Mouse (Mus musculus) heart, embryonic 16.5 days (tissue): ENCODE measurements around the gene Iqschfp. TPM values are rescaled to one million over a fixed set of nuclear protein-coding genes. Genes with fewer than 3 reads are reported as not detected.

Source experiments
- ATAC-seq: fragments of 200-750 bp; cut with Nextera tagmentation; replicated peaks from 2 replicates; pipeline ENCODE4 v1.8.0; 2017; ENCODE audit warnings: moderate number of reproducible peaks; ENCODE audit not compliant: insufficient read depth, low FRiP score; ENCODE audit errors: extremely low read depth
- H3K27ac ChIP-seq: fragments of 300-500 bp; sonication (generic); 2 replicates; pipeline ENCODE4 v1.5.1; 2014; ENCODE audit warnings: mild to moderate bottlenecking, low read length, control low read depth, moderate library complexity
- H3K27me3 ChIP-seq: fragments of 300-500 bp; sonication (generic); 2 replicates; pipeline ENCODE4 v1.6.1; 2014; ENCODE audit warnings: low read length, mixed read lengths; ENCODE audit not compliant: control insufficient read depth, insufficient read depth
- H3K36me3 ChIP-seq: fragments of 300-500 bp; sonication (generic); 2 replicates; pipeline ENCODE4 v1.6.1; 2014; ENCODE audit not compliant: control insufficient read depth, insufficient read depth
- H3K4me1 ChIP-seq: fragments of 300-500 bp; sonication (generic); 2 replicates; pipeline ENCODE4 v1.6.1; 2014; ENCODE audit warnings: low read length, mixed read lengths; ENCODE audit not compliant: control insufficient read depth, insufficient read depth
- H3K4me2 ChIP-seq: fragments of 300-500 bp; sonication (generic); 2 replicates; pipeline ENCODE4 v1.6.1; 2014; ENCODE audit warnings: low read depth, mild to moderate bottlenecking, control low read depth, low read length
- H3K4me3 ChIP-seq: fragments of 300-500 bp; sonication (generic); 2 replicates; pipeline ENCODE4 v1.5.1; 2014; ENCODE audit warnings: mild to moderate bottlenecking, control low read depth, low read length
- H3K9ac ChIP-seq: fragments of 300-500 bp; sonication (generic); 2 replicates; pipeline ENCODE4 v1.6.1; 2014; ENCODE audit warnings: low read length, control low read depth
- H3K9me3 ChIP-seq: fragments of 300-500 bp; sonication (generic); replicated peaks from 2 replicates; pipeline ENCODE4 v1.6.1; 2016; ENCODE audit warnings: low read length; ENCODE audit not compliant: control insufficient read depth
- WGBS: fragments of 180-500 bp; shearing (Covaris S2); extraction: QIAGEN DNeasy Blood & Tissue Kit; methylation state at CpG from one replicate; pipeline ENCODE4 v1.1.7; 2014; 5-methylcytosine and 5-hydroxymethylcytosine counted together
- polyA plus RNA-seq: library from polyadenylated mRNA; unstranded; fragments of >200 nt; fragmentation: Nextera tagmentation; extraction: Ambion mirVana; gene quantifications from 2 replicates; pipeline ENCODE4 v1.2.1, GENCODE M21; 2015

The Iqschfp gene
- polyA plus RNA-seq, 1 experiment from 2014 or later = not detected

DNA sequence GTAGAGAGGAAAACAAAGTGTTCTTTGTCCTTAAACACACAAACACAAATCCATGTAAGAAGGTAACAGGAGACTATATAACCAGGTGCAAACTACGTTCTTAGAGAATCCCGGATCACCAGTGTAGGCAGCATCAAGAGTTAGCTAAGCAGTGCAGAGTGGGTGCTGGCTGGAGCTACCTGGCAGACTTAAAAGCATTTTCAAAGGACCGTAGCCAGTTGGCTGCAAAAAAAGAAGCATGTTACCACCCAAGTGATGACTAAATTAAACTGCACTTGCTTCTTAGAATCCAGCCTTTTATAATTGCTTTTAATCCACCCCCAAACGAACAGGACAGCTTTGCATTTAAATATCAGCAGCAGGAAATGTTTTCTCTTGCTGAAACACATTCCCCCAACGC, 574.6 kb downstream of the Iqschfp start:
- Histone ChIP-seq H3K4me1 (peaks cover 23% of the 10 kb centered on the region), H3K36me3 (no peaks in the 10 kb centered on the region), H3K9ac (no peak overlapping the region), H3K27me3 (no peaks in the 10 kb centered on the region), H3K4me2 (no peak overlapping the region), H3K4me3 (no peak overlapping the region), H3K27ac (no peak overlapping the region), H3K9me3 (no peaks in the 10 kb centered on the region)
- WGBS = 46% methylated on average over 5 of the region's 5 CpGs
- ATAC-seq = no peak

- Histone ChIP-seq H3K4me2 (peak overlapping the region; percentile 73), H3K9ac (peak overlapping the region; percentile 68), H3K4me3 (peak overlapping the region; percentile 58), H3K9me3 (no peaks in the 10 kb centered on the region), H3K27me3 (no peaks in the 10 kb centered on the region), H3K36me3 (no peaks in the 10 kb centered on the region), H3K27ac (peak overlapping the region; percentile 87), H3K4me1 (peaks cover 23% of the 10 kb centered on the region)
- ATAC-seq = peak; percentile 79; the same call in 1 of the 2 replicates
- 3% methylated on average over 10 of the region's 10 CpGs for WGBS
Measured at GRCm38 (mm10) chr3:68467941-68468687, 576.1 kb downstream of the Iqschfp start.

DNA sequence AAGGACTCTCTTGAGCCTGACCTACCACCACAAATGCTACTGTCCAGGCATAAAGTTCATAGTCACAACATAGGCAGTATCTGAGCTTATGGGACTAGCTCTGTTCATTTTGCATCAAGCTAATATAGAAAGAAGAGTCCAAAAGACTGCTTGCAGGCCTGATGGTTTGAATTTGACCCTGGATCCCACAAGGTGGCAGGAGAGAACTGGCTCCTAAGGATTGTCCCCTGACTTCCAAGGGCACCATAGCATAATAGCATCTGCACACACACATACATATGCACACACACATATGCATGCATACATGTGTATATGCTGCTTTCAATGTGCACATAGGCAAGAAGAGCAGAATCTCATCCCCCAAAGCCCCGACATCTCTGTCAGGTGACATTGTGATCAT, 577.6 kb downstream of the Iqschfp start:
- Histone ChIP-seq H3K36me3 (no peaks in the 10 kb centered on the region), H3K27me3 (no peaks in the 10 kb centered on the region), H3K9me3 (no peaks in the 10 kb centered on the region), H3K4me2 (peak overlapping the region; percentile 25; the same call in 1 of the 2 replicates), H3K4me3 (no peak overlapping the region), H3K27ac (no peak overlapping the region), H3K4me1 (peaks cover 23% of the 10 kb centered on the region), H3K9ac (no peak overlapping the region)
- 51% methylated on average over 1 of the region's 1 CpGs for WGBS
- no peak for ATAC-seq

DNA sequence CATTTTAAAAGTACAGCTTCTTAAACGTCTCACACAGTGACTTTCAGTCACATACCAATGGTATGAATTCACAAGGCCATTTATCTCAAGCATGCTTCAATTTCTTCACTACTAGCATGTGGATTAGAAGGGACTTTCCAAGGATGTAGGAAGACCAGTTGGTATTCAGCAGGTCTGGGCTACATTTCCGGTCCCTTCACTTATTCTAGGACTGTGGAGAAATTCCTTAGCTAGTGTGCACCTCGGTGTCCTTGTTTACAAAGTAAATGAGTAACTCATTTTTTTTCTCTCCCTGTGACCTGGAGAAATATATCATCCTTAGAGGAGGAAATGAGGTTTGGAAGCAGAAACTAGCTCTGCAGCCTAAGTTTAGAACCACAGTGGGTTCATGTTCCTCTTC, 578.0 kb downstream of the Iqschfp start:
- peak overlapping the region; percentile 25; the same call in 1 of the 2 replicates for H3K4me2 ChIP-seq
- WGBS = 27% methylated on average over 3 of the region's 3 CpGs
- ATAC-seq = no peak

DNA sequence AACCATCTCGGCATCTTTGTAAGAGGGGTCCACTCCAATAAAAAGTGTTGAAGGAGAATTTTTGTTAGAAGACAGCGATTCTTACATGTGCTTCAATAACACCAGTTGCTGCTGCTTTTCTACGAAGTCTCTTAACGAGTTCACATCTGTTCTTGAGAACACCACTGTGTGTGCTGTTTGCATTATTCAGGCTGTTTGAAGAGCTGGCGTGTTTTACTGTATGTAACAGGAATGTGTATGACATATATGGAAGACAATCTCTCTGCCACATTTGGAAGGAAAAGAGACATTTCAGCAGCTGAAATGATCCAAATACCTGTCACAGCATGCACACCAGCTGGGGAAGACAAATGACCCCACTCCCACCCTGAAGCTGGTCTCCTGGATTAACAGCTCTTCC, 578.6 kb downstream of the Iqschfp start:
- Histone ChIP-seq H3K9me3 (no peaks in the 10 kb centered on the region), H3K4me2 (no peak overlapping the region), H3K27ac (no peak overlapping the region; the same call in 1 of the 2 replicates), H3K4me1 (peaks cover 23% of the 10 kb centered on the region), H3K27me3 (no peaks in the 10 kb centered on the region), H3K36me3 (no peaks in the 10 kb centered on the region), H3K9ac (no peak overlapping the region), H3K4me3 (no peak overlapping the region)
- WGBS = 64% methylated on average over 5 of the region's 5 CpGs
- no peak for ATAC-seq

More for the DNA sequence above, 578.0 kb downstream of the Iqschfp start:
- H3K36me3 ChIP-seq = no peaks in the 10 kb centered on the region
- no peak overlapping the region for H3K4me3 ChIP-seq
- peaks cover 23% of the 10 kb centered on the region for H3K4me1 ChIP-seq
- no peaks in the 10 kb centered on the region for H3K9me3 ChIP-seq
- H3K27ac ChIP-seq = peak overlapping the region; percentile 29; the same call in 1 of the 2 replicates
- H3K27me3 ChIP-seq = no peaks in the 10 kb centered on the region
- no peak overlapping the region for H3K9ac ChIP-seq

GRCm38 (mm10) chr3:68476336-68476735, 584.3 kb downstream of the Iqschfp start:
- Histone ChIP-seq H3K4me1 (no peaks in the 10 kb centered on the region), H3K9me3 (no peaks in the 10 kb centered on the region), H3K4me2 (no peak overlapping the region), H3K27ac (no peak overlapping the region), H3K27me3 (no peaks in the 10 kb centered on the region), H3K36me3 (no peaks in the 10 kb centered on the region), H3K9ac (no peak overlapping the region), H3K4me3 (no peak overlapping the region)
- ATAC-seq = no peak
- WGBS = 85% methylated on average over 7 of the region's 7 CpGs

GRCm38 (mm10) chr3:68477478-68477877, 585.4 kb downstream of the Iqschfp start:
- H3K4me2 ChIP-seq = no peak overlapping the region
- H3K4me1 ChIP-seq = no peaks in the 10 kb centered on the region
- no peak overlapping the region for H3K27ac ChIP-seq
- H3K27me3 ChIP-seq = no peaks in the 10 kb centered on the region
- H3K4me3 ChIP-seq = no peak overlapping the region
- no peak overlapping the region for H3K9ac ChIP-seq
- ATAC-seq = no peak
- WGBS = 63% methylated on average over 2 of the region's 2 CpGs
- H3K36me3 ChIP-seq = no peaks in the 10 kb centered on the region
- H3K9me3 ChIP-seq = no peaks in the 10 kb centered on the region

DNA sequence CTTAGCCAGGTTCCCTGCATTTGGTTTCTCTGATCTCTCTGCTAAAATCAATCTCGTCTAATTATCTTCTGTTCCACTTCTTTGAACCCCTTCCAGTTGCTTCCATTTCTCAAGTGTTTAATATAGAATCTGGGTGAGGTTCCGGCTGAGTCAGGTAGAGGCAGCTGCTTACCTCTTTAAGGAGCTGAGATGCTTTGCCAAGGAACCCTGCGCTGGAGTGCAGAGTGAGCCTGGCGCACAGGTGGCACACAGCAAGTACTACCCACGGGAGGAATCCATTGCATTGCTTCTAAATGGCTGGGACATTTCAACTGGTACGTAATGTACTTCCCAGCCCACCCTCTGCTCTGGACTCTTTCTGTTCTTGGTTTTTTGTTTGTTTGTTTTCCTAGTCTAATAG, 587.2 kb downstream of the Iqschfp start:
- Histone ChIP-seq H3K27me3 (no peaks in the 10 kb centered on the region), H3K4me2 (no peak overlapping the region), H3K9ac (no peak overlapping the region), H3K9me3 (no peaks in the 10 kb centered on the region), H3K4me1 (no peaks in the 10 kb centered on the region), H3K27ac (no peak overlapping the region), H3K4me3 (no peak overlapping the region), H3K36me3 (no peaks in the 10 kb centered on the region)
- ATAC-seq = no peak
- WGBS = 83% methylated on average over 6 of the region's 6 CpGs

- no peak for ATAC-seq
- WGBS = 83% methylated on average over 3 of the region's 3 CpGs
Measured at GRCm38 (mm10) chr3:68483517-68483916, 591.5 kb downstream of the Iqschfp start.

More at GRCm38 (mm10) chr3:68483517-68483916, 591.5 kb downstream of the Iqschfp start:
- no peaks in the 10 kb centered on the region for H3K36me3 ChIP-seq
- no peak overlapping the region for H3K9ac ChIP-seq
- no peaks in the 10 kb centered on the region for H3K27me3 ChIP-seq
- H3K9me3 ChIP-seq = no peaks in the 10 kb centered on the region
- H3K4me2 ChIP-seq = no peak overlapping the region
- H3K4me1 ChIP-seq = no peaks in the 10 kb centered on the region
- no peak overlapping the region for H3K27ac ChIP-seq
- no peak overlapping the region for H3K4me3 ChIP-seq
